Mouse (Mus musculus) brain, embryonic 14.5 days (tissue): Measurements from ENCODE around the gene Snf8. TPM values are rescaled to one million over a fixed set of nuclear protein-coding genes. Genes with fewer than 3 reads are reported as not detected.

ENCODE experiments used
- DNase-seq: peaks from one replicate; pipeline ENCODE4 v3.0.0-alpha.2; 2011; ENCODE audit warnings: low read depth
- CTCF ChIP-seq: fragments of 200-500 bp; IDR thresholded peaks from 2 replicates; pipeline ENCODE4 v1.5.1; 2012; ENCODE audit warnings: inconsistent platforms, mild to moderate bottlenecking, moderate library complexity, borderline replicate concordance; ENCODE audit not compliant: insufficient read depth, insufficient read length; ENCODE audit errors: extremely low read depth
- POLR2A ChIP-seq: fragments of 200-500 bp; IDR thresholded peaks from 2 replicates; pipeline ENCODE4 v1.6.1; 2012; ENCODE audit warnings: mild to moderate bottlenecking, inconsistent platforms, borderline replicate concordance; ENCODE audit not compliant: poor library complexity, insufficient read depth, insufficient read length, severe bottlenecking; ENCODE audit errors: extremely low read depth
- polyA plus RNA-seq: library from polyadenylated mRNA; depleted of rRNA; stranded (reverse); fragments of >200 nt; gene quantifications from 2 replicates; pipeline ENCODE4 v1.2.3, GENCODE M21; 2012

Gene Snf8
- polyA plus RNA-seq, 1 experiment: 60.8 TPM

GRCm38 (mm10) chr11:96034116-96034515 is 569 bp upstream of the Snf8 start:
- no peak for DNase-seq

GRCm38 (mm10) chr11:96035133-96035532 is 448 bp downstream of the Snf8 start:
- TF ChIP-seq CTCF (no peak), POLR2A (no peak)
- no peak for DNase-seq

More at GRCm38 (mm10) chr11:96034116-96034515, 569 bp upstream of the Snf8 start:
- no peak for TF ChIP-seq POLR2A
- no peak for TF ChIP-seq CTCF

- no peak for DNase-seq
- TF ChIP-seq POLR2A (no peak), CTCF (no peak)
These were observed 2.8 kb downstream of the Snf8 start for GRCm38 (mm10) chr11:96037499-96037898.

- DNase-seq: no peak
- TF ChIP-seq CTCF (no peak), POLR2A (no peak)
These were observed 3.9 kb downstream of the Snf8 start for GRCm38 (mm10) chr11:96038560-96038959.

- TF ChIP-seq CTCF: no peak
- no peak for TF ChIP-seq POLR2A
- DNase-seq: no peak
These were observed 10.3 kb downstream of the Snf8 start for GRCm38 (mm10) chr11:96044803-96045567.

- DNase-seq: no peak
- no peak for TF ChIP-seq POLR2A
- no peak for TF ChIP-seq CTCF
These were observed 11.3 kb downstream of the Snf8 start for GRCm38 (mm10) chr11:96046028-96046427.

GRCm38 (mm10) chr11:96046793-96047192 is 12.1 kb downstream of the Snf8 start:
- DNase-seq: no peak
- TF ChIP-seq CTCF: no peak
- TF ChIP-seq POLR2A: no peak

GRCm38 (mm10) chr11:96047469-96048373 is 13.0 kb downstream of the Snf8 start:
- no peak for DNase-seq
- no peak for TF ChIP-seq CTCF
- TF ChIP-seq POLR2A: no peak

- no peak for DNase-seq
- TF ChIP-seq CTCF: no peak
- no peak for TF ChIP-seq POLR2A
These were observed 15.3 kb downstream of the Snf8 start for GRCm38 (mm10) chr11:96049939-96050338.

- no peak for TF ChIP-seq POLR2A
- TF ChIP-seq CTCF: no peak
- no peak for DNase-seq
These were observed 16.2 kb downstream of the Snf8 start for GRCm38 (mm10) chr11:96050854-96051253.

GRCm38 (mm10) chr11:96058309-96058708 is 23.6 kb downstream of the Snf8 start:
- no peak for DNase-seq
- TF ChIP-seq POLR2A: no peak
- no peak for TF ChIP-seq CTCF

- DNase-seq: peak; percentile 21
- TF ChIP-seq CTCF: no peak
- TF ChIP-seq POLR2A: no peak
These were observed 30.0 kb downstream of the Snf8 start for GRCm38 (mm10) chr11:96064521-96065214.

GRCm38 (mm10) chr11:96065215-96065911 is 30.7 kb downstream of the Snf8 start, which contains the start of gene Ube2z:
Gene Ube2z, minus strand, starts transcription at chr11:96065388.
- DNase-seq: peak; percentile 98
- TF ChIP-seq POLR2A (peak; percentile 85), CTCF (no peak)

GRCm38 (mm10) chr11:96068231-96068630 is 33.5 kb downstream of the Snf8 start:
- TF ChIP-seq POLR2A (no peak), CTCF (no peak)
- DNase-seq: no peak
